Mouse (Mus musculus) liver, embryonic 14.5 days (tissue): ENCODE results near the gene Gpatch2l. TPM values are rescaled to one million over a fixed set of nuclear protein-coding genes. Genes with fewer than 3 reads are reported as not detected.

ENCODE experiments used
- ATAC-seq: fragments of 200-750 bp; cut with Nextera tagmentation; 2 replicates; pipeline ENCODE4 v1.8.0; 2017; ENCODE audit warnings: moderate number of reproducible peaks, mild to moderate bottlenecking, moderate library complexity; ENCODE audit not compliant: insufficient read depth
- DNase-seq, 3 experiments: peaks; one replicate each; pipeline ENCODE4 v3.0.0-alpha.2; 2012 to 2013; ENCODE audit warnings: low read depth in 3 of 3, low spot score in 3 of 3
- H3K27ac ChIP-seq: fragments of 300-500 bp; sonication (generic); 2 replicates; pipeline ENCODE4 v1.5.1; 2014; ENCODE audit warnings: moderate library complexity, mild to moderate bottlenecking, control low read depth, inconsistent platforms
- H3K27me3 ChIP-seq: fragments of 300-500 bp; sonication (generic); 2 replicates; pipeline ENCODE4 v1.6.1; 2014; ENCODE audit warnings: mild to moderate bottlenecking, low read length, moderate library complexity; ENCODE audit not compliant: control insufficient read depth, insufficient read depth
- H3K36me3 ChIP-seq: fragments of 300-500 bp; sonication (generic); replicated peaks from 2 replicates; pipeline ENCODE4 v1.6.1; 2014; ENCODE audit warnings: low read depth; ENCODE audit not compliant: control insufficient read depth, insufficient read depth
- H3K4me1 ChIP-seq, 2 experiments: fragments of 200-500 bp in 1 of 2; fragments of 300-500 bp in 1 of 2; sonication (generic) in 1 of 2; replicated peaks; 2 replicates each; pipeline ENCODE4 v1.6.1; 2012 to 2014; ENCODE audit warnings: antibody characterized with exemption in 1 of 2, inconsistent platforms in 1 of 2, low read length in 1 of 2; ENCODE audit not compliant: control insufficient read depth in 2 of 2, insufficient read depth in 2 of 2
- H3K4me2 ChIP-seq: fragments of 300-500 bp; sonication (generic); 2 replicates; pipeline ENCODE4 v1.6.1; 2014; ENCODE audit warnings: low read depth, mild to moderate bottlenecking, control low read depth, moderate library complexity
- H3K4me3 ChIP-seq, 2 experiments: fragments of 200-500 bp in 1 of 2; fragments of 300-500 bp in 1 of 2; sonication (generic) in 1 of 2; 2 replicates each; pipeline ENCODE4 v1.5.1; 2012 to 2014; ENCODE audit warnings: low read depth in 2 of 2, low read length in 2 of 2, mild to moderate bottlenecking in 2 of 2, control low read depth in 1 of 2, inconsistent platforms in 1 of 2, moderate library complexity in 1 of 2; ENCODE audit not compliant: insufficient read depth in 1 of 2
- H3K9ac ChIP-seq: fragments of 300-500 bp; sonication (generic); replicated peaks from 2 replicates; pipeline ENCODE4 v1.6.1; 2014; ENCODE audit warnings: mild to moderate bottlenecking, control low read depth, moderate library complexity
- H3K9me3 ChIP-seq: fragments of 300-500 bp; sonication (generic); 2 replicates; pipeline ENCODE4 v1.6.1; 2016; ENCODE audit warnings: low read length, mixed read lengths; ENCODE audit not compliant: control insufficient read depth
- CTCF ChIP-seq: IDR thresholded peaks from 2 replicates; pipeline ENCODE4 v1.5.1; 2016; ENCODE audit warnings: antibody characterized with exemption, low read depth, control low read depth
- EP300 ChIP-seq: IDR thresholded peaks from 2 replicates; pipeline ENCODE4 v1.6.1; 2016; ENCODE audit warnings: antibody characterized with exemption, low read depth
- WGBS: fragments of 180-500 bp; shearing (Covaris S2); extraction: QIAGEN DNeasy Blood & Tissue Kit; methylation state at CpG from one replicate; pipeline ENCODE4 v1.1.7; 2014; ENCODE audit not compliant: insufficient replicate concordance; 5-methylcytosine and 5-hydroxymethylcytosine counted together
- polyA plus RNA-seq, 2 experiments: library from polyadenylated mRNA; depleted of rRNA in 1 of 2; stranded (reverse) in 1 of 2; unstranded in 1 of 2; fragments of >200 nt; fragmentation: Nextera tagmentation in 1 of 2; extraction: Ambion mirVana in 1 of 2; gene quantifications; 2 replicates each; pipeline versions ENCODE4 v1.2.1 to v1.2.3; 2012 to 2014

The Gpatch2l gene
- polyA plus RNA-seq, 2 experiments = 4.1 to 4.2 TPM

DNA sequence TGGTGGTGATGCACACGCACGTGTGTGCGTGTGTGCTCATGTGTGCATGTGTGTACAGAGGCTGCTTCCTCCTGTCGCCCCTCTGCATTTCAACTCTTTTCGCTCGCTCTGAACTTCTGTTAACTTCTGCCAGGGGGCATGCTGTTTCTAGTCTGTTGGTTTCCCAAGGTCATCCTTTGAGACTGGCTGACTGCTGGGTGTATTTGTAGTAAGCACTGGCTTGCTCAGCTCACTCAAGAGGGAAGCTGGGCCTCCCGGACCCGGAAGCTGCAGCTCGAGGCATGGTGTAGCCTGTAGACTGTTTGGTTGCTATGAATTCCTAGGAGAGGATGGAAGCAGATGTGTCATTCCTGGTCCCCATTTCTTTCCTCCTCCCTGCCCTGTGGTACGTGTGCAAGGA lies 61.3 kb downstream of the Gpatch2l start:
- Histone ChIP-seq H3K27ac (no peak overlapping the region), H3K9me3 (no peaks in the 10 kb centered on the region), H3K4me2 (no peak overlapping the region), H3K36me3 (no peaks in the 10 kb centered on the region), H3K4me3 (no peak overlapping the region), H3K27me3 (no peaks in the 10 kb centered on the region), H3K9ac (no peak overlapping the region), H3K4me1 (peaks cover 0 to 7% of the 10 kb centered on the region in 2 experiments; a peak in 2 of 4 replicates)
- no peak for DNase-seq
- 70% methylated on average over 10 of the region's 10 CpGs for WGBS
- no peak for ATAC-seq
- TF ChIP-seq EP300 (no peak), CTCF (no peak)

- Histone ChIP-seq H3K9ac (no peak overlapping the region), H3K4me3 (peak overlapping the region; percentile 37 to 43), H3K4me2 (peak overlapping the region; percentile 56), H3K4me1 (peaks cover 0 to 7% of the 10 kb centered on the region in 2 experiments; a peak in 2 of 4 replicates), H3K27me3 (no peaks in the 10 kb centered on the region), H3K9me3 (no peaks in the 10 kb centered on the region), H3K27ac (no peak overlapping the region), H3K36me3 (no peaks in the 10 kb centered on the region)
- TF ChIP-seq CTCF = no peak
- TF ChIP-seq EP300 = no peak
- WGBS = 27% methylated on average over 7 of the region's 7 CpGs
- no peak for DNase-seq
- no peak for ATAC-seq
Measured at GRCm38 (mm10) chr12:86305045-86305444, 63.4 kb downstream of the Gpatch2l start.

DNA sequence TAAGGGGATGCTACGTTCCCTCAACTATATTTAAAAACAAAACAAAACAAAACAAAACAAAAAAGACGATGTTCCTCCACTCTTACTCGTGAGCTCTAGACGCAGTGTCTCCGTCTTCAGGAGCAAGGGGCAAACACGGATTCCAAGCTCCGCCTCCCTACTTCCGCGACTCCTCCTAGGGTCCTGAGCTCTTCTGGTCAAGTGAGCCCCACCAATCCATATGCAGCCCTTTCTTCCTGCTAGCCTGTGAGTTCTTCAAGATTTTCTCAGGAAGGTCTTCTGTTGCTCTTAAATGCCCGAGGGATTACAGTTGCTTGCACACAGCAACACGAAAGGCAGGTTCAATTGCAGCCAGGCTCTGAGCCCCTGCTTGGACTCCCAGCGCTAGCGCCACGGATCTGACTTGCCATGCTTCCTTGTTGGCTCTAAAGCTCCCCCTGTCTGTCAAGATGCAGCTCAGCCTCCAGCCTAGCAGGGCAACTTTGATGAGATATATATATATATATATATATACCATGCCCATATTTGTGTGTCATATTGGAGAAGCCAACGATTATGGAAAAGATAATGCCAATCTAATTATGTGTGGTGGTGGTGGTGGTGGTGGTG lies 64.1 kb downstream of the Gpatch2l start:
- ATAC-seq = peak; percentile 41; the same call in 1 of the 2 replicates
- peak overlapping the region; percentile 56 for H3K4me2 ChIP-seq
- WGBS = 14% methylated on average over 15 of the region's 15 CpGs
- no peak overlapping the region for H3K27ac ChIP-seq
- H3K4me1 ChIP-seq = peaks cover 0 to 7% of the 10 kb centered on the region in 2 experiments; a peak in 2 of 4 replicates
- TF ChIP-seq EP300 = no peak
- TF ChIP-seq CTCF = peak; percentile 63
- H3K9ac ChIP-seq = 0 out of 2 replicates have a peak overlapping the region, but pooled peaks have one; percentile 9
- DNase-seq = peak; percentile 18 to 20 (median 20)
- no peaks in the 10 kb centered on the region for H3K9me3 ChIP-seq
- peak overlapping the region; percentile 37 to 43 for H3K4me3 ChIP-seq
- no peaks in the 10 kb centered on the region for H3K27me3 ChIP-seq
- no peaks in the 10 kb centered on the region for H3K36me3 ChIP-seq

- Histone ChIP-seq H3K27ac (no peak overlapping the region), H3K36me3 (no peaks in the 10 kb centered on the region), H3K4me1 (peaks cover 0 to 7% of the 10 kb centered on the region in 2 experiments; a peak in 2 of 4 replicates), H3K9me3 (no peaks in the 10 kb centered on the region), H3K4me2 (no peak overlapping the region), H3K9ac (no peak overlapping the region), H3K27me3 (no peaks in the 10 kb centered on the region), H3K4me3 (no peak overlapping the region)
- no peak for TF ChIP-seq CTCF
- TF ChIP-seq EP300 = no peak
- WGBS = 45% methylated on average over 10 of the region's 10 CpGs
- ATAC-seq = no peak
- DNase-seq = no peak
Measured at GRCm38 (mm10) chr12:86309474-86309873, 67.8 kb downstream of the Gpatch2l start.

DNA sequence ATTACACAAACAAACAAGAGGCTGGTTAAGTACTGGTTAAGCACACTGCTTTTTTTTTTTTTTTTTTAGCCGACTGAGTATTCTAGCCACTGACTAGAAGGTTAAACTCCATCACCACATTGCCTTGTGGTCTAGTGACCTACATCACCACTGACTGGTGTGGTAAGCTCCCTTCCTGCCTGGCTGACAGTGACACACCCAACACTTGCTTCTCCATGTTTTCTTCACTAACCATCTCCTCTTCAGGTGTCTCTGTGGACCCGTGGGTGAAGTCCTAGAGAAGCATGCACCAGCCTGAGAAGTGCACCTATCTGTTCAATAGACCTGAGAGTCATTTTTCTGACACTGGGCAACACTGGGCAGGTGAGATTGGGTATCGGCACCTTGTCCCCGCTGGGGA lies 68.2 kb downstream of the Gpatch2l start:
- Histone ChIP-seq H3K36me3 (no peaks in the 10 kb centered on the region), H3K4me3 (no peak overlapping the region), H3K9me3 (no peaks in the 10 kb centered on the region), H3K4me2 (no peak overlapping the region), H3K27ac (no peak overlapping the region), H3K9ac (no peak overlapping the region), H3K27me3 (no peaks in the 10 kb centered on the region), H3K4me1 (peaks cover 0 to 6% of the 10 kb centered on the region in 2 experiments; a peak in 2 of 4 replicates)
- no peak for ATAC-seq
- WGBS = 42% methylated on average over 4 of the region's 4 CpGs
- TF ChIP-seq EP300 (no peak), CTCF (no peak)
- DNase-seq = no peak
